Mouse (Mus musculus) CH12.LX (cell line): Measurements from ENCODE around the gene Ubxn6. TPM values are rescaled to one million over a fixed set of nuclear protein-coding genes. Genes with fewer than 3 reads are reported as not detected.
A peak's percentile ranks its signal among the peaks of the same experiment; 100 is the strongest.
"Not testable (repeated sequence)": the region's sequence is repeated elsewhere in the genome, so short reads cannot be mapped to it uniquely, and the experiment has no call there.

Experiments
- DNase-seq: peaks from one replicate; pipeline ENCODE4 v3.0.0-alpha.2; 2013; ENCODE audit errors: extremely low read depth
- H3K27ac ChIP-seq: 2 replicates; pipeline ENCODE4 v1.5.1; 2012; ENCODE audit warnings: low read depth, mild to moderate bottlenecking, control low read depth, moderate library complexity; ENCODE audit not compliant: insufficient read depth
- H3K27me3 ChIP-seq: replicated peaks from 2 replicates; pipeline ENCODE3; 2012; ENCODE audit warnings: inconsistent platforms
- H3K36me3 ChIP-seq, 2 experiments: replicated peaks in 1 of 2; 2 replicates each; pipeline versions ENCODE3 to v1.6.1; 2012; ENCODE audit warnings: inconsistent platforms in 1 of 2, low read length in 1 of 2, mild to moderate bottlenecking in 1 of 2, mixed read lengths in 1 of 2, moderate library complexity in 1 of 2; ENCODE audit not compliant: control insufficient read depth in 1 of 2, insufficient read depth in 1 of 2
- H3K4me1 ChIP-seq, 2 experiments: 2 replicates each; pipeline ENCODE4 v1.6.1; 2012; ENCODE audit warnings: inconsistent platforms in 1 of 2, moderate library complexity in 1 of 2; ENCODE audit not compliant: insufficient read depth in 2 of 2, control insufficient read depth in 1 of 2
- H3K4me2 ChIP-seq: 2 replicates; pipeline ENCODE4 v1.6.1; 2012; ENCODE audit warnings: low read depth, mild to moderate bottlenecking, control low read depth; ENCODE audit not compliant: poor library complexity, insufficient read depth, severe bottlenecking
- H3K4me3 ChIP-seq, 3 experiments: fragments of 150-350 bp in 1 of 3; sonication (generic) in 1 of 3; replicated peaks in 1 of 3; 2 replicates each; pipeline versions ENCODE3 to v1.5.1; 2011 to 2012; ENCODE audit warnings: low read depth in 2 of 3, low read length in 2 of 3, mild to moderate bottlenecking in 2 of 3, moderate library complexity in 2 of 3, control low read depth in 1 of 3, improper control_type of control experiment in 1 of 3, inconsistent platforms in 1 of 3, mixed read lengths in 1 of 3; ENCODE audit not compliant: poor library complexity in 1 of 3
- H3K79me2 ChIP-seq: replicated peaks from 2 replicates; pipeline ENCODE4 v1.6.1; 2012; ENCODE audit warnings: mild to moderate bottlenecking, moderate library complexity; ENCODE audit not compliant: control insufficient read depth, poor library complexity, insufficient read depth, severe bottlenecking; ENCODE audit errors: extremely low read depth
- H3K9ac ChIP-seq: 2 replicates; pipeline ENCODE4 v1.6.1; 2012; ENCODE audit warnings: low read depth, mild to moderate bottlenecking, control low read depth, moderate library complexity; ENCODE audit not compliant: insufficient read depth
- H3K9me3 ChIP-seq: replicated peaks from 2 replicates; pipeline ENCODE3; 2012; ENCODE audit warnings: low read length, inconsistent platforms, mixed read lengths
- CHD2 ChIP-seq: IDR thresholded peaks from 2 replicates; pipeline ENCODE4 v1.6.1; 2011; ENCODE audit warnings: low read length, improper control_type of control experiment
- CTCF ChIP-seq, 2 experiments: IDR thresholded peaks in 1 of 2; conservative IDR thresholded peaks in 1 of 2; 2 replicates each; pipeline ENCODE4 v1.5.1; 2011 to 2012; ENCODE audit warnings: low read depth in 2 of 2, low read length in 2 of 2, improper control_type of control experiment in 1 of 2, inconsistent platforms in 1 of 2, mild to moderate bottlenecking in 1 of 2, moderate library complexity in 1 of 2
- E2F4 ChIP-seq: IDR thresholded peaks from 2 replicates; pipeline ENCODE4 v1.6.1; 2011; ENCODE audit warnings: low read depth, low read length, improper control_type of control experiment; ENCODE audit not compliant: insufficient replicate concordance
- GABPA ChIP-seq: IDR thresholded peaks from 2 replicates; pipeline ENCODE4 v1.6.1; 2012; ENCODE audit warnings: low read depth, low read length, improper control_type of control experiment, inconsistent platforms; ENCODE audit not compliant: insufficient replicate concordance
- HCFC1 ChIP-seq: IDR thresholded peaks from 2 replicates; pipeline ENCODE4 v1.6.1; 2012; ENCODE audit warnings: low read depth, mild to moderate bottlenecking, inconsistent platforms, low read length, improper control_type of control experiment
- JUN ChIP-seq: IDR thresholded peaks from 2 replicates; pipeline ENCODE4 v1.6.1; 2011; ENCODE audit warnings: low read depth, mild to moderate bottlenecking, low read length, improper control_type of control experiment, moderate library complexity; ENCODE audit not compliant: insufficient read depth
- JUND ChIP-seq: conservative IDR thresholded peaks from 2 replicates; pipeline ENCODE4 v1.6.1; 2011; ENCODE audit warnings: low read depth, low read length, improper control_type of control experiment
- MAZ ChIP-seq: IDR thresholded peaks from 2 replicates; pipeline ENCODE4 v1.6.1; 2012; ENCODE audit warnings: low read depth, mild to moderate bottlenecking, inconsistent platforms, low read length, improper control_type of control experiment, moderate library complexity
- MEF2A ChIP-seq: IDR thresholded peaks from 2 replicates; pipeline ENCODE4 v1.6.1; 2014; ENCODE audit warnings: low read depth, mild to moderate bottlenecking, inconsistent platforms, low read length, improper control_type of control experiment, borderline replicate concordance
- NELFE ChIP-seq: IDR thresholded peaks from 2 replicates; pipeline ENCODE4 v1.6.1; 2011; ENCODE audit warnings: low read depth, low read length, improper control_type of control experiment
- NRF1 ChIP-seq: IDR thresholded peaks from 2 replicates; pipeline ENCODE4 v1.6.1; 2014; ENCODE audit warnings: low read depth, mild to moderate bottlenecking, inconsistent platforms, low read length, improper control_type of control experiment, moderate library complexity
- PAX5 ChIP-seq: IDR thresholded peaks from 2 replicates; pipeline ENCODE4 v1.6.1; 2012; ENCODE audit warnings: low read length, inconsistent platforms, mixed read lengths
- RCOR1 ChIP-seq: conservative IDR thresholded peaks from 2 replicates; pipeline ENCODE4 v1.6.1; 2012; ENCODE audit warnings: low read depth, mild to moderate bottlenecking, inconsistent platforms, low read length, improper control_type of control experiment
- SIN3A ChIP-seq: IDR thresholded peaks from 2 replicates; pipeline ENCODE4 v1.6.1; 2012; ENCODE audit warnings: low read length, improper control_type of control experiment, inconsistent platforms
- SMC3 ChIP-seq: IDR thresholded peaks from 2 replicates; pipeline ENCODE4 v1.6.1; 2011; ENCODE audit warnings: low read depth, low read length, improper control_type of control experiment
- dilution Hi-C: fragments of 300-500 bp; cut with MboI; formaldehyde crosslinking; loops from 2 replicates; pipeline ENCODE4 v1.14.3; 2020; ENCODE audit warnings: low sequenced_read_pairs; ENCODE audit not compliant: extremely low pct_unique_long_range_greater_than_20kb, extremely low pct_ligation_motif_present
- in situ Hi-C: fragments of 300-500 bp; cut with MboI; formaldehyde crosslinking; loops from 3 replicates; pipeline ENCODE4 v1.14.3; 2019; ENCODE audit warnings: low sequenced_read_pairs, low pct_ligation_motif_present, low pct_unique_long_range_greater_than_20kb, mixed read lengths
- polyA plus RNA-seq: library from polyadenylated mRNA; unstranded; fragments of >175 nt; gene quantifications from 2 replicates; pipeline ENCODE4 v1.2.1, GENCODE M21; 2012; ENCODE audit warnings: low read depth; ENCODE audit not compliant: insufficient read length
- total RNA-seq, 2 experiments: library from RNA; depleted of rRNA; stranded (reverse); fragments of 300-350 nt in 1 of 2; fragments of >200 nt in 1 of 2; gene quantifications; 2 replicates each; pipeline ENCODE4 v1.2.3; 2012 to 2014

Gene Ubxn6
- total and polyA plus RNA-seq, 3 experiments = 24.6 to 29.1 (median 26.8) TPM

GRCm38 (mm10) chr17:56065715-56066114, 9.1 kb downstream of the Ubxn6 start:
- H3K9me3 ChIP-seq, in situ Hi-C loops, H3K4me1 ChIP-seq, H3K27me3 ChIP-seq, H3K4me2 ChIP-seq, H3K27ac ChIP-seq, dilution Hi-C loops, H3K4me3 ChIP-seq, DNase-seq, H3K9ac ChIP-seq, H3K79me2 ChIP-seq: not testable (repeated sequence)
- H3K36me3 ChIP-seq = peaks cover 93 to 97% of the 10 kb centered on the region in 2 experiments
- TF ChIP-seq CTCF (conservative IDR thresholded peaks at IDR 0.05 in 1 of 2, IDR thresholded peaks at IDR 0.05 in 1 of 2; ENCODE audit: low read depth in 2 of 2, low read length in 2 of 2) = 0 out of 4 replicates have a peak, but pooled peaks of 1 of the 2 experiments have one; percentile 14

DNA sequence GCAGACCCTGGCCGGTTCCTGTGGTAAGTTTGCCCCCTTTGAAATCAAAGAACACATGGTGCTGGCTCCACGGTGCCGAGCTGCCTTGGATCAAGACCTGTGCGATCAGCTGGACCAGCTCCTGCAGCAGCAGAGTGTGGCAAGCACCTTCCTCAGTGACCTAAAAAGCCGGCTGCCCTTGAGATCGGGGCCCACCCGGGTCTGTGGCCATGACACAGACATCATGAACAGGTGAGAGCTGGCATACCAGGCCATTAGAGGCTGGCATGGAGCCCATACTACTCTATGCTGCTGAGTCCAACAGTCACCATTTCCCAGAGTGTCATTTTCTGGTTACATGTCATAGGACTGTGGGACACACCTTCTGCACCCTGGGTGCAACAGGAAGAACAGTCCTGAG, 12.7 kb downstream of the Ubxn6 start:
- in situ Hi-C loops = no loop called here
- no peak for DNase-seq
- Histone ChIP-seq H3K27me3 (no peaks in the 10 kb centered on the region), H3K79me2 (no peaks in the 10 kb centered on the region), H3K36me3 (peaks cover 90 to 96% of the 10 kb centered on the region in 2 experiments), H3K4me3 (no peak overlapping the region), H3K4me1 (no peaks in the 10 kb centered on the region), H3K9ac (no peak overlapping the region), H3K4me2 (no peak overlapping the region), H3K9me3 (no peaks in the 10 kb centered on the region), H3K27ac (no peak overlapping the region)
- dilution Hi-C loops = no loop called here
- no peak for TF ChIP-seq GABPA
- no peak for TF ChIP-seq CHD2
- TF ChIP-seq CTCF (conservative IDR thresholded peaks at IDR 0.05 in 1 of 2, IDR thresholded peaks at IDR 0.05 in 1 of 2; ENCODE audit: low read depth in 2 of 2, low read length in 2 of 2) = no peak
- TF ChIP-seq E2F4 = no peak
- TF ChIP-seq SIN3A = no peak
- no peak for TF ChIP-seq MAZ
- no peak for TF ChIP-seq SMC3
- TF ChIP-seq JUN = no peak
- TF ChIP-seq JUND = no peak
- TF ChIP-seq HCFC1 = no peak
- no peak for TF ChIP-seq NELFE
- TF ChIP-seq MEF2A = no peak
- no peak for TF ChIP-seq NRF1
- TF ChIP-seq PAX5 = no peak
- no peak for TF ChIP-seq RCOR1
